28 mouse cellular contexts compared by ENCODE assay signal in the genomic region with DNA sequence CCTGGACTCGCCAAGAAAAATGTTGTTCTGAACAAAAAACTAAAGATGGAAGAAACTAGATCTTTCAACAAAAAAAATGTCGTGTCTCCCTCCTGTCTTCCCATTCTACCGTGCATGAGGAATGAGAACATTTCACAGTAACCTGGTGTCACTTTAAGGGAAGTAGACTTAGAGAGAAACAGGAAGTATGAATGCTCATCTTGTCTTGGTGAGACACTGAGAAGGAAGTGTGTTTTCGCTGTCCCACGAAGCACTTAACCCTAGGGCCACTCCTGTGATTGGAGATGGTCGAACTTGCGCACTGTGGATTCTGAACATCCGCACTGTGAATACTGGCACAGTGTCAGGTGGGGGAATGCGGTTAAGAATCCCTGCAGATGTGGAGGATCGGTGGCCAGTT. TPM values are rescaled to one million over a fixed set of nuclear protein-coding genes. Genes with fewer than 3 reads are reported as not detected.
DNase-seq lines count a peak whose midpoint lies in the region; ATAC-seq and TF ChIP-seq lines count a peak whose summit lies in the region.
"Had no signal": no experiment of that assay in that cellular context is flagged by ENCODE, and none has a peak within 500 bp of the region (broad histone marks: within the 10 kb centered on the region; RNA-seq: fewer than 3 reads in every experiment).

No protein-coding gene starts in this region.

- H3K27ac ChIP-seq in CH12.LX (ENCODE audit: insufficient read depth, low read depth): no peak overlapping the region
- H3K27ac ChIP-seq in intestine, postnatal 0 days (ENCODE audit: low read depth, low read length): no peak overlapping the region
- H3K27ac ChIP-seq: forebrain, embryonic 10.5 days; forebrain, embryonic 13.5 days; heart, embryonic 15.5 days; hindbrain, embryonic 10.5 days; hindbrain, embryonic 13.5 days had no signal

- no peaks in the 10 kb centered on the region for H3K36me3 ChIP-seq in CH12.LX (replicated peaks in 1 of 2; ENCODE audit: control insufficient read depth in 1 of 2, insufficient read depth in 1 of 2, low read length in 1 of 2)
- H3K36me3 ChIP-seq in intestine, postnatal 0 days (ENCODE audit: control insufficient read depth, insufficient read depth): no peaks in the 10 kb centered on the region
- H3K36me3 ChIP-seq: forebrain, embryonic 10.5 days; heart, embryonic 12.5 days; heart, embryonic 15.5 days; hindbrain, embryonic 10.5 days; hindbrain, embryonic 13.5 days had no signal

- DNase-seq in CH12.LX (ENCODE audit: extremely low read depth): peak; percentile 6
- no peak for DNase-seq in ovary, postnatal 14 days (ENCODE audit: low spot score)
- no peak for DNase-seq in gastrocnemius, postnatal 36 days
- DNase-seq: adrenal gland, adult 8-10 months; adrenal gland, postnatal 25 days; cerebellum, adult 11-12 months; cerebellum, adult 8-10 months; cerebellum, postnatal 10 days; cerebellum, postnatal 36 days; gastrocnemius, postnatal 10 days; heart, adult 18-20 months; heart, postnatal 10 days; heart, postnatal 36 days had no signal

- H3K4me3 ChIP-seq in CH12.LX (replicated peaks in 1 of 3; ENCODE audit: low read depth in 2 of 3, low read length in 2 of 3, poor library complexity in 1 of 3): no peak overlapping the region
- no peak overlapping the region for H3K4me3 ChIP-seq in intestine, postnatal 0 days (ENCODE audit: low read depth, low read length)
- H3K4me3 ChIP-seq: forebrain, embryonic 10.5 days; forebrain, embryonic 13.5 days; heart, embryonic 12.5 days; heart, embryonic 15.5 days; hindbrain, embryonic 10.5 days; hindbrain, embryonic 13.5 days had no signal

- TF ChIP-seq CTCF in CH12.LX (conservative IDR thresholded peaks at IDR 0.05 in 1 of 2, IDR thresholded peaks at IDR 0.05 in 1 of 2; ENCODE audit: low read depth in 2 of 2, low read length in 2 of 2): no peak
- no peak for TF ChIP-seq CTCF in intestine, postnatal 0 days (IDR thresholded peaks at IDR 0.05; ENCODE audit: low read depth)

- 84% methylated on average over 10 of the region's 10 CpGs for WGBS in intestine, postnatal 0 days

- no peaks in the 10 kb centered on the region for H3K9me3 ChIP-seq in CH12.LX (replicated peaks; ENCODE audit: low read length)
- H3K9me3 ChIP-seq in intestine, postnatal 0 days (ENCODE audit: control insufficient read depth): no peaks in the 10 kb centered on the region
- H3K9me3 ChIP-seq: forebrain, embryonic 10.5 days; forebrain, embryonic 13.5 days; heart, embryonic 12.5 days; heart, embryonic 15.5 days; hindbrain, embryonic 10.5 days; hindbrain, embryonic 13.5 days had no signal

- dilution Hi-C loops in CH12.LX (cut with MboI; ENCODE audit: extremely low pct_ligation_motif_present, extremely low pct_unique_long_range_greater_than_20kb, low sequenced_read_pairs): no loop called here

- no peaks in the 10 kb centered on the region for H3K27me3 ChIP-seq in CH12.LX (replicated peaks)
- peaks cover 6% of the 10 kb centered on the region; the same call in 1 of the 2 replicates for H3K27me3 ChIP-seq in intestine, postnatal 0 days (replicated peaks; ENCODE audit: control insufficient read depth, insufficient read depth, low read length)

- no peaks in the 10 kb centered on the region for H3K79me2 ChIP-seq in CH12.LX (replicated peaks; ENCODE audit: control insufficient read depth, extremely low read depth, insufficient read depth, poor library complexity, severe bottlenecking)

- intact Hi-C loops in gastrocnemius, postnatal 36 days (cut with DNase I): no loop called here

- TF ChIP-seq RAD21 in CH12.LX (IDR thresholded peaks at IDR 0.05; ENCODE audit: low read depth, low read length): no peak

- peaks cover 4 to 21% of the 10 kb centered on the region in 2 experiments; a peak in 2 of 4 replicates for H3K4me1 ChIP-seq in CH12.LX (ENCODE audit: control insufficient read depth in 1 of 2, insufficient read depth in 2 of 2)
- H3K4me1 ChIP-seq in intestine, postnatal 0 days (replicated peaks; ENCODE audit: control insufficient read depth, insufficient read depth, low read length): 0 out of 2 replicates have a peak, but pooled peaks cover under 1% of the 10 kb centered on the region

- TF ChIP-seq EP300 in CH12.LX (IDR thresholded peaks at IDR 0.05; ENCODE audit: low read length): no peak

- ATAC-seq in granulocyte monocyte progenitor cell, adult 5-6 weeks (replicated peaks; ENCODE audit: poor library complexity, severe bottlenecking): peak; percentile 86
- ATAC-seq in monocyte, adult 5-6 weeks (replicated peaks; ENCODE audit: insufficient number of reproducible peaks, low FRiP score, low TSS enrichment, poor library complexity, severe bottlenecking): 0 out of 2 replicates have a peak, but pooled peaks have one; percentile 35
- no peak for ATAC-seq in intestine, postnatal 0 days
- ATAC-seq: activated CD4-positive, CD25-positive, alpha-beta regulatory T cell, adult 4 months; forebrain, embryonic 13.5 days; forebrain, embryonic 16.5 days; hindbrain, embryonic 16.5 days; inflammation-experienced regulatory T-cells, adult 6 months had no signal

- H3K9ac ChIP-seq in CH12.LX (ENCODE audit: insufficient read depth, low read depth): no peak overlapping the region
- no peak overlapping the region for H3K9ac ChIP-seq in intestine, postnatal 0 days (ENCODE audit: low read depth, low read length)
- H3K9ac ChIP-seq: forebrain, embryonic 13.5 days; heart, embryonic 12.5 days; heart, embryonic 15.5 days; hindbrain, embryonic 13.5 days had no signal

- no peak for TF ChIP-seq POLR2A in CH12.LX (IDR thresholded peaks at IDR 0.05; ENCODE audit: low read depth, low read length)

- no peak overlapping the region for H3K4me2 ChIP-seq in CH12.LX (ENCODE audit: insufficient read depth, low read depth, poor library complexity, severe bottlenecking)
- no peak overlapping the region for H3K4me2 ChIP-seq in intestine, postnatal 0 days (replicated peaks; ENCODE audit: low read depth)
- H3K4me2 ChIP-seq: forebrain, embryonic 13.5 days; heart, embryonic 12.5 days; heart, embryonic 15.5 days; hindbrain, embryonic 13.5 days had no signal

- in situ Hi-C loops in CH12.LX (cut with MboI; ENCODE audit: low pct_ligation_motif_present, low pct_unique_long_range_greater_than_20kb, low sequenced_read_pairs): no loop called here

TF ChIP-seq in CH12.LX, 34 proteins besides CTCF, POLR2A, EP300 and RAD21:
- TF ChIP-seq CHD2 (IDR thresholded peaks at IDR 0.05; ENCODE audit: low read length): no peak
- no peak for TF ChIP-seq UBTF (IDR thresholded peaks at IDR 0.05; ENCODE audit: low read depth, low read length)
- TF ChIP-seq ZNF384 (IDR thresholded peaks at IDR 0.05; ENCODE audit: low read depth, low read length): no peak
- no peak for TF ChIP-seq NRF1 (IDR thresholded peaks at IDR 0.05; ENCODE audit: low read depth, low read length)
- no peak for TF ChIP-seq GABPA (IDR thresholded peaks at IDR 0.05; ENCODE audit: insufficient replicate concordance, low read depth, low read length)
- no peak for TF ChIP-seq PAX5 (IDR thresholded peaks at IDR 0.05; ENCODE audit: low read length)
- peak; percentile 44 for TF ChIP-seq ELF1 (IDR thresholded peaks at IDR 0.05; ENCODE audit: low read depth, low read length)

RNA-seq across cellular contexts. Expression of a gene that starts 5.2 kb away (rescaled TPM):
- total RNA-seq in CH12.LX (2012; rRNA removed): not detected in 2 replicates
- not detected in 2 replicates for total RNA-seq in CH12.LX (2014; rRNA removed)
- 0.24 and 0.27 TPM in 2 replicates for polyA plus RNA-seq in CH12.LX (2012; ENCODE audit: insufficient read length, low read depth)
- not detected in 2 replicates for total RNA-seq in granulocyte monocyte progenitor cell, adult 5-6 weeks (2014; fragmentation: Nextera tagmentation)
- not detected in 2 replicates for total RNA-seq in granulocyte monocyte progenitor cell, adult 5-6 weeks (2017)
- not detected in 3 replicates for total RNA-seq in monocyte, adult 5-6 weeks (2017)
- polyA plus RNA-seq in intestine, postnatal 0 days (2015; fragmentation: Nextera tagmentation; extraction: Ambion mirVana): 0.94 and 1.3 TPM in 2 replicates
- total RNA-seq in gastrocnemius, postnatal 36 days (2021): not detected
- total RNA-seq: gastrocnemius, adult 18-20 months; gastrocnemius, postnatal 10 days; gastrocnemius, postnatal 4 days; heart, postnatal 10 days; heart, postnatal 36 days had no signal
- polyA plus RNA-seq: activated CD4-positive, CD25-positive, alpha-beta regulatory T cell, adult 4 months; inflammation-experienced regulatory T-cells, adult 6 months had no signal

RNA-seq across cellular contexts. Expression of a gene that starts 28.7 kb away (rescaled TPM):
- total RNA-seq in CH12.LX (2012; rRNA removed) (not detected in 2 replicates), CH12.LX (2014; rRNA removed) (not detected in 2 replicates)
- polyA plus RNA-seq in CH12.LX (2012; ENCODE audit: insufficient read length, low read depth): not detected in 2 replicates
- not detected in 2 replicates for total RNA-seq in granulocyte monocyte progenitor cell, adult 5-6 weeks (2014; fragmentation: Nextera tagmentation)
- not detected in 2 replicates for total RNA-seq in granulocyte monocyte progenitor cell, adult 5-6 weeks (2017)
- total RNA-seq in monocyte, adult 5-6 weeks (2017): not detected in 3 replicates
- 0.78 and 1.1 TPM in 2 replicates for polyA plus RNA-seq in intestine, postnatal 0 days (2015; fragmentation: Nextera tagmentation; extraction: Ambion mirVana)
- total RNA-seq in gastrocnemius, postnatal 36 days (2021): not detected
- total RNA-seq: gastrocnemius, adult 18-20 months; gastrocnemius, postnatal 10 days; heart, adult 18-20 months had no signal
- polyA plus RNA-seq: activated CD4-positive, CD25-positive, alpha-beta regulatory T cell, adult 4 months; inflammation-experienced regulatory T-cells, adult 6 months had no signal

RNA-seq across cellular contexts. Expression of a gene that starts 49.4 kb away (rescaled TPM):
- total RNA-seq in CH12.LX (2012; rRNA removed) (0.50 and 1.4 TPM in 2 replicates), CH12.LX (2014; rRNA removed) (1.7 and 1.9 TPM in 2 replicates)
- 1.2 and 1.3 TPM in 2 replicates for polyA plus RNA-seq in CH12.LX (2012; ENCODE audit: insufficient read length, low read depth)
- total RNA-seq in granulocyte monocyte progenitor cell, adult 5-6 weeks (2014; fragmentation: Nextera tagmentation): not detected in 2 replicates
- total RNA-seq in granulocyte monocyte progenitor cell, adult 5-6 weeks (2017): not detected in 2 replicates
- 0.38 to 1.6 TPM in 2 of 3 replicates, not detected in the other for total RNA-seq in monocyte, adult 5-6 weeks (2017)
- 0.12 TPM in 1 of 2 replicates, not detected in the other for polyA plus RNA-seq in intestine, postnatal 0 days (2015; fragmentation: Nextera tagmentation; extraction: Ambion mirVana)
- total RNA-seq in gastrocnemius, postnatal 36 days (2021): 1 to 10 TPM; 1.1 to 1.6 TPM
